Mouse (Mus musculus): ENCODE measurements around the gene Tmem205.

DNA sequence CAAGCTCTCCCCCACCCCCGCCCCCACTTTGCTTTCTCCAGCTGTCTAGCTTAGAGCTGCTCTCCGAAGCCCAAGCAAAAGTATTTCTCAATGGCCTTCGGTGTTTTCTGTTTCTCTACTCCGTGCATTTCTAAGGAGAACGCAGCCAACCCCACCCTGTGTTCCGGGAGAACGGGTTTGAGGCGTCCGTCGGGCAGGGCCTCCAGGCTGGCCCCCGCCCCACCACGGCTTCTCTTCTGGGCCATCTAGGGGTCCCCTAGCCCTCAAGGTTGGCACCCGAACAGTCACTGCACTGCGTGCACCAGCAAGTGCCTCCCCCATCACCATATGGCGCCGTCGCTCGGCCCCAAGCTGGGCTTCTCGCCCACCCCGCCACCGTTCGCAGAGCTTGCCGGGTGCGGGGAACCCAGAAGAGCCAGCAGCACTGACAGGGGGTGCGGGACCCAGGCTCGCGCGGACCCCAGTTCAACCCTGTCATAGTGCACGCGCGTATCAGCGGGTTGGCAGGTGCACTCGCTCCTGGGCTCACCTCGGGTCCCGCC lies 9.8 kb downstream of the Tmem205 start:
- no peak for TF ChIP-seq CTCF (IDR thresholded peaks at IDR 0.05; ENCODE audit: low read depth, low read length)
- TF ChIP-seq POLR2A (IDR thresholded peaks at IDR 0.05; ENCODE audit: insufficient read depth, low read length): no peak
